Mouse (Mus musculus) embryo, embryonic 10 days (tissue): ENCODE results near the gene Zfp81.
"Not testable (repeated sequence)": the region's sequence is repeated elsewhere in the genome, so short reads cannot be mapped to it uniquely, and the experiment has no call there.

Source experiments
- DNase-seq: peaks from one replicate; pipeline ENCODE4 v3.0.0-alpha.2; 2015; ENCODE audit warnings: low spot score

Gene Zfp81

DNA sequence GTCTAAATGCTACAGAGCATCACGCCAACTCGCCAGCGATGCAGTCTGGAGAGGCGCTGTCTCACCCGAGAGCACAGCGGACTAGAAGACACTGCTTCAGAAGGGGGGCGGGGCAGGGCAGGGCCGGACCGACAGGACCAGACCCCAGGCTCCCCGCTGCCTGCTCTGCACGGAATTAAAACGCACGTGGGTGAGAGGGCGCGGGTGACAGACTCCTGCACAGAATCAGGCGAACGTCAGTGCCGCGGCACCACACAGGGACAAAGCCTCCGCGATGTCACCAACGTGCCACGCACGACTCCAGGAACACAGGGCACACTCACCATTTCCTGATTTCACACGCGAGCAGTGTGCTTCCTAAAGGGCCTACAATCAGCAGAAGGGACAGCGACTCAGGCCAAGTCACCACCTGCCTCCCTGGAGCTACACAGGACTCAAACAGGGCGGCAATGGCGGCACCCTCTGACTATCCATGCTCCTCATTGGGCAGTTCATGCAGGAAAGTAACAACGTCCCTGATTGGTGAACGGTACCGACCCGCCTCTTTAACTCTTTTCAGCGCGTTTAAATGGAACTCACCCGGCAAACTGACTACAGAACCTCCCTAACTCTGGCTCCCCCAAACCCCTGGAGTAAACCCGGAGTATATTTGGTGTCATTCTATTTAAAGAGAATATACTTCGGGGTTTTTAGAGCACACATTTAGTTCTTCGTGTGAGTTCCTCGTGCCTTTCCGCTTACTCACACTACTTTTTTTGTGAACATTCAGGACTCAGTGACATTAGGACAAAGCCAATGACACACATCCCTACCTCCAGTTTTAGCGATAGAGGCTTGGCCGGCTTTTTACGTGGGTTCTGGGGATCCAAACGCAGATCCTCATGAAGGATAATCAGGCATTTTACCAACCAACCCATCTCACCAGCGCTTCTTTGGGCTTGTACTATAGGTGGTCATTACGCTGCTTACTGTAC lies at the start of gene Zfp81:
Zfp81 (minus strand) TSS at position 468 of the 974 bp plus-strand sequence.
- peak; percentile 97 for DNase-seq

- DNase-seq = peak; percentile 96
These were observed 35.7 kb upstream of the Zfp81 start, which contains the start of gene Zfp101 for GRCm38 (mm10) chr17:33394182-33395034. Zfp101 (minus strand) TSS chr17:33394641.

DNA sequence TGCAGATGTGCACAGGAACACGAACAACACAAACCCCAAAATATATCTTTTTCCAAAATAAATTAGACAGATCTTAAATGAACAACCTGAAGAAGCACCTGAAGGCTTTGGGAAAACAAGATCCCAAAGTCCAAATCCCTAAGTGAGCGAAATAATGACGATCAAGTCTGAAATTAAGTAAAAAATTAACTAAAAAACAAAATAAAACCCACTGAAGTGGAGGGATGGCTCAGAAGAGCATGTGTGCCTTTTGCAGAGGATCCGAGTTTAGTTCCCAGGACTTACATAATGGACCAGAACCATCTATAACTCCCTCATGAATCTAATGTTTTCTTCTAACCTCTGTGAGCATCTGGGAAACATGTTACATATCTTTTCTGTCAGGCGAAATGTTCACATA lies 33.6 kb upstream of the Zfp81 start:
- no peak for DNase-seq

- no peak for DNase-seq
These were observed 27.0 kb upstream of the Zfp81 start for GRCm38 (mm10) chr17:33385705-33386104.

DNA sequence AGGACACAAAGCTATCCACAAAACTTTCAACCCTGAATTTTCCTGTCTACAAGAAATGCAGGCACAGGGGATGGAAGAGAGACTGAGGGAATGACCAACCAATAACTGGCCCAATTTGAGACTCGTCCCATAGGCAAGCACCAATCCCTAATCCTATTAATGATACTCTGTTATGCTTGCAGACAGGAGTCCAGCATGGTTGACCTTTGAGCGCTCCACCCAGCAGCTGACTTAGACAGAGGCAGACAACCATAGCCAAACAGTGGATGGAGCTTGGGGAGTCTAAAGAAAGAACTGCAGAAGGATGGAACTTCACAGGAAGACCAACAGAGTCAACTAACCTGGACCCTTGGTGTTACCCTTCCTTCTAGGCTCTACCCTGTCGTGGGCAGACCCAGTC lies 14.1 kb upstream of the Zfp81 start:
- DNase-seq = no peak

DNA sequence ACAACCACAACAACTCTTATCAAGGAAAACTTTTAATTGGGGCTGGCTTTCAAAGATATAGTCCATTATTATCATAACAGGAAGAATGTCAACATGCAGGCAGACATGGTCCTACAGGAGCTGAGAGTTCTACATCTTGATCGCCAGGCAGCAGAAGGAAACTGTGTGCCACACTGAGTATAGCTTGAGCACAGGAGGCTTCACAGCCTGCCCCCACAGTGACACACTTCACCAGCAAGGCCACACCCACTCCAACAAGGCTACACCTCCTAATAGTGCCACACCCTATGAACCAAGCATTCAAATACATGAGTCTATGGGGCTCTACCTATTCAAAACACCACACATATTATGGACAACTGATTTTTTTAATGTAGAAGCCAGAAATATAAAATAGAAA lies 5.7 kb downstream of the Zfp81 start:
- no peak for DNase-seq

- not testable (repeated sequence) for DNase-seq
These were observed 68.9 kb downstream of the Zfp81 start for GRCm38 (mm10) chr17:33289876-33290149.

- DNase-seq = not testable (repeated sequence)
These were observed 69.4 kb downstream of the Zfp81 start, which contains the start of gene Zfp955b for GRCm38 (mm10) chr17:33289039-33289875. Zfp955b (plus strand) TSS chr17:33289544.
